Mouse (Mus musculus) 416B (cell line): ENCODE measurements around the gene Fcnb.
A peak's percentile ranks its signal among the peaks of the same experiment; 100 is the strongest.

Source experiments
- DNase-seq: peaks from one replicate; pipeline ENCODE4 v3.0.0; 2011; ENCODE audit warnings: low read depth

The Fcnb gene

GRCm38 (mm10) chr2:28075616-28076187 lies 9.0 kb downstream of the Fcnb start:
- no peak for DNase-seq

- no peak for DNase-seq
These were observed 16.2 kb downstream of the Fcnb start for GRCm38 (mm10) chr2:28068537-28068878.

GRCm38 (mm10) chr2:28067821-28068536 lies 16.7 kb downstream of the Fcnb start:
- no peak for DNase-seq

GRCm38 (mm10) chr2:28067175-28067574 lies 17.5 kb downstream of the Fcnb start:
- no peak for DNase-seq

- no peak for DNase-seq
These were observed 18.0 kb downstream of the Fcnb start for GRCm38 (mm10) chr2:28066686-28067085.

GRCm38 (mm10) chr2:28065081-28065651 lies 19.5 kb downstream of the Fcnb start:
- no peak for DNase-seq

GRCm38 (mm10) chr2:28064339-28065080 lies 20.2 kb downstream of the Fcnb start:
- DNase-seq = peak; percentile 2

GRCm38 (mm10) chr2:28063711-28064338 lies 20.9 kb downstream of the Fcnb start:
- no peak for DNase-seq

- no peak for DNase-seq
These were observed 24.8 kb downstream of the Fcnb start for GRCm38 (mm10) chr2:28059922-28060321.

GRCm38 (mm10) chr2:28047092-28047491 lies 37.6 kb downstream of the Fcnb start:
- DNase-seq = no peak

- no peak for DNase-seq
These were observed 38.4 kb downstream of the Fcnb start for GRCm38 (mm10) chr2:28046311-28046710.

- no peak for DNase-seq
These were observed 39.6 kb downstream of the Fcnb start for GRCm38 (mm10) chr2:28044920-28045598.

- DNase-seq = no peak
These were observed 44.2 kb downstream of the Fcnb start for GRCm38 (mm10) chr2:28040466-28040865.

- no peak for DNase-seq
These were observed 44.9 kb downstream of the Fcnb start for GRCm38 (mm10) chr2:28039647-28040325.

GRCm38 (mm10) chr2:28038391-28039096 lies 46.1 kb downstream of the Fcnb start:
- DNase-seq = no peak

GRCm38 (mm10) chr2:28037505-28038390 lies 46.9 kb downstream of the Fcnb start:
- no peak for DNase-seq

- no peak for DNase-seq
These were observed 47.9 kb downstream of the Fcnb start for GRCm38 (mm10) chr2:28036788-28037187.

- DNase-seq = no peak
These were observed 50.5 kb downstream of the Fcnb start for GRCm38 (mm10) chr2:28034011-28034710.

- DNase-seq = no peak
These were observed 52.2 kb downstream of the Fcnb start for GRCm38 (mm10) chr2:28032469-28032868.
